Mouse (Mus musculus): ENCODE data around the gene Slc1a4.
A peak's percentile ranks its signal among the peaks of the same experiment; 100 is the strongest.

Gene Slc1a4

GRCm38 (mm10) chr11:20332561-20333514 is at the start of gene Slc1a4:
Gene Slc1a4, minus strand, starts transcription at chr11:20332713.
- peak; percentile 72 to 82 for DNase-seq (ENCODE audit: low spot score in 2 of 2)

DNA sequence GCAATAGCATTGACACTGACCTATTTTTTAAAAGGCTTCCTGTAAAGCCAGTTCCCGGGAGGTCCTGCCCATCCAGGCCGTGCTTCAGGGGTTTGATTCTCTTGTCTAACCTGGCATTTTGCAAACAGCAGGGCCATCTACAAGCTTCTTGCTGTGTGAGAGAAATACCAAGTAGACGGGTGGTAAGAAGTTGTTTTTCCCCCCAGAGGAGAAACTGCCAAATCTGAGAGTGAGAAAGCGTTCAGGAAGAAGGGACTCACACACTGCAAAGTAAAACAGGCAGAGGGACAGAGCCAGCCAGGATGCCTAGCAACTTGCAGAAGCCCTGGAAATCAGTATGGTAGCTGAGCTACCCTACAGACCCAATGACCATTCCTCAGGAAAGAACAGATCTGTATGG is 47.6 kb upstream of the Slc1a4 start:
- no peak for DNase-seq (ENCODE audit: low spot score in 2 of 2)

DNA sequence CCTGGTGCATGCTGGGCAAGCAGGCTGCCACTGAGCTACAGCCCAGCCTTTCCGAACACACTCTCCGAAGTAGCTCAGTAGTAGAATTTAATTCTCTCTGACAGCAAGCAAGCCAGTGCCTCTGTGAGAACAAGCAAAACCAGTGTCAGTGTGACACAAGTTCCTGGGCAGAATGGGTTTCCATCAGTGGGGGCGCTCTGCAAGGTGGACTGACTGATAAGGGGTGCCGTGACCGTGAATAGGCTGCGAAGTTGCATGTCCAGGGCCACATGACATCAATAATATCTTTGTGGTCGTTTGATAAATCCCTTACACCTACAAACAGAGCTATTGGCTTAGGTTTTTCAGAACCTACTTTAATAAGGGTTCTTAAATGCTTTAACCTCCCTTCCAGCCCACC is 44.1 kb upstream of the Slc1a4 start:
- DNase-seq (ENCODE audit: low spot score in 2 of 2) = no peak

DNA sequence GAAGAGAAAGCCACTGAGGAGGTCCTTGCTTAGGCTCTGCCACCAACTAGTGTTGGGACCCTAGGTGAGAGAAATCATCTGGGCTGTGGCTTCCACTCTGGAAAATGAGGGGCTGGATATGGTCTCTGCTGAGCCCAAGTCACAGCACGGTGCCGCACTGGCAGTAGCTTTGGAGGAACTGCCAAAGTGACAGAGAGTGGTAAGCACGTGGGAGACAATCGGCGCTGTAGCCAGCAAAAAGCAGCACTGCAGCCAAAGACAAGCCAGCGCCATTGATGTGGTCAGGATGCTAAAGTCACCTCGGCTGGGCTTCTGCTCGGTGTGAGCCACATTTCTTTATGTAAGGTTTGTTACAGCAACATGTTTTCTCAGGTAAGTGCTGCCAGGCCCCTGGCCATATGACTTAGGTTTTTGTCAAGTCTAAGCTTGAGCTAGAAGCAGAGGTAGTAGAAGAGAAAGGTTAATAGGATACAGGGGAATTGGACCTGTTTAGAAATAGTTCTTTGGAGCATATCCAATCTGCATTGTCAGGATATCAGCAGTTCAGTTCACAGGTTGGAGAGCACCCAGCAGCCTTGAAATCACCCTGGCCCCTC is 40.2 kb upstream of the Slc1a4 start:
- peak; percentile 5 to 14 for DNase-seq (ENCODE audit: low spot score in 2 of 2)

DNA sequence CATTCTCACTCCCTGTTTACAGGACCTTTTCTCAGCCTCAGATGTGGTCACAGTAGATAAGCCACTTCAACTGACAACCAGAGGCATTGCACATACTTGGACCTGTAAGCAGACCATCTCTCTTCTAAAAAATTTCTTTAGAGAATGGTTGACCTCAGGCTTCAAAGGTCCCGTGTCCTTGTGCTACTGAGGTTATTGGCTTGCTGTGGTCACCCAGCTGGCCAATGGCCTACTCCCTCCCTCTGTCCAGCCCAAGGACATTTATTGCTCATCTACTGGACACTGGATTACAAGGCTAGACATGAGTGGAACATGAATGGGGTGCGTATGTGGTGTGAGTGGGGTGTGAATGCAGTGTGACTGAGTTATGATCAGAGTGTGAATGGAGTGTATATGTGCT is 38.0 kb upstream of the Slc1a4 start:
- no peak for DNase-seq (ENCODE audit: low spot score in 2 of 2)

DNA sequence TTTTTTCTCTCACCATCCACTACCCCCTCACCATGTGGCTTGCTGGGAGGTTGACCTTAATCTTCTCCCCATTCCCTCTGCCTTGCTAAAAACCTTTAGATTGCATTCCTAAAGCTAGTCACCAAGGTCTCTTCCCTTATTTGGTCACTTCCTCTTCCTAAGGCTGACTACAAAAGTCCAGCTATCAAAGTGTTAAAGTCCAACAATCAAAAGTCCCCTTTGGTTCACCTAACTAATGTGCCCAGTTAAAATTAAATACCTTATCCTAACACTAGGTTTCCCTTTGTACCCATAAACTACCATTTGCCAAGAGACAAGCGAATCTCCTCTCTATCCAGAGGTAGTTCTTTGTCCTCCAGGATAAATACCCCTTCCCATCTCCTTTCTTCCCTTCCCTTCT is 33.9 kb upstream of the Slc1a4 start:
- DNase-seq (ENCODE audit: low spot score in 2 of 2) = no peak

- no peak for DNase-seq (ENCODE audit: low spot score in 2 of 2)
These were observed 28.8 kb upstream of the Slc1a4 start for GRCm38 (mm10) chr11:20361354-20361753.

GRCm38 (mm10) chr11:20357684-20358447 is 25.4 kb upstream of the Slc1a4 start:
- no peak for DNase-seq (ENCODE audit: low spot score in 2 of 2)

- DNase-seq (ENCODE audit: low spot score in 2 of 2) = no peak
These were observed 16.0 kb upstream of the Slc1a4 start for GRCm38 (mm10) chr11:20348466-20348865.

DNA sequence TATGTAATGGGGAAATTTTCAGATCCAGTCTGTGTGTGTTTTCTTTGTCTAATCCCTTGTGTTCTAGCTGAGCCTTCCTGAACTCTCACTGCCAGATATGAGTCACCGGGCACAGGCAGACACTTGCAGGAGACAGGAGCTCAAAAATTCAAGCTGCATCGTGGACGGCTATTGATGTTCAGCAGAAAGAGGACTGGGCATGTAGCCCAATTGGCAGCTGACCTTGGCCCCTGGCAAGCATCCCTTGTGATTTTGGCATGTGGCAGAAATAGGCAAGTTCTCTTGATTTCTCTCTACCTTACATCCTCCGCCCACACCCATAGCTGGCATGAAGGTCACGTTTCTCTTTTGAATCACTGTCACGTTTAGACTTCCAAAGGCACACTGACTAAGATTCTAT is 15.0 kb upstream of the Slc1a4 start:
- no peak for DNase-seq (ENCODE audit: low spot score in 2 of 2)

DNA sequence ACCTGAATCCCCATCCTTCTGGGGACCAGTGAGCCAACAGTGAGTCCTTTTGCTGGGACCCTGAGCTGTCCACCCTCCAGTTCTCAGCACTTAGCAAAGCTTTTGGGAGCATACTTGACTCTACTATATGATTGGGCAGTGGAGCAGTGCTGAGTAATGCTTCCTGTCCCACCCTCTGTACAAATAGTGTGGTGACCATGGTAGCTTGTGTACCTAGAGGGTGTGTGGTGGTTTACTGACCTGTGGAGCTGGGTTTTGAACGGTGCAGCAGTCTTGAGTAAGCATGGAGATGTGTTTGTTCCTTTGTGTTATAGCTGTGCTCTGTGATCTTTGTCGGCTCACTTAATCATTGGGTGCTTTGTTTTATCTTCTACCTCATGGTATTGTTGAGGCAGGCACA is 13.9 kb upstream of the Slc1a4 start:
- DNase-seq (ENCODE audit: low spot score in 2 of 2) = no peak

DNA sequence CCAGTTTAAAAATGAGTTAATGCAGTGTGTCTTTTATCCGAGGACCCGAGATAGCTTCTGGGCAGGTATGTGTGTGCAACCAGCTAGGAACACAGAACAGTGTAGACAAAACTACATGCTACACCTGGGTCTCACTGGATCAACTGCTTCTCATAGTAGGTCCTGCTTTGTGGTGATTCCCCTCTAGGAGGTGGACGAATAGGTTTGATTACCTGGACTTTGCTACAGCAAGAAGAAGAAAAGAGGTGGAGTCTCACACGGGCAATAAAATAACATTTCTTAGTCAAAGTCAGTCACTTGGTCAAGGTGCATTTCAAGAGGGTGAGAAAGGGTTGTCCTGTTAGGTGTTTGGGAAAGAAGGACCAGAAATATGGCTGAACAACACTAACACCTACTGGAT is 11.4 kb upstream of the Slc1a4 start:
- no peak for DNase-seq (ENCODE audit: low spot score in 2 of 2)

DNA sequence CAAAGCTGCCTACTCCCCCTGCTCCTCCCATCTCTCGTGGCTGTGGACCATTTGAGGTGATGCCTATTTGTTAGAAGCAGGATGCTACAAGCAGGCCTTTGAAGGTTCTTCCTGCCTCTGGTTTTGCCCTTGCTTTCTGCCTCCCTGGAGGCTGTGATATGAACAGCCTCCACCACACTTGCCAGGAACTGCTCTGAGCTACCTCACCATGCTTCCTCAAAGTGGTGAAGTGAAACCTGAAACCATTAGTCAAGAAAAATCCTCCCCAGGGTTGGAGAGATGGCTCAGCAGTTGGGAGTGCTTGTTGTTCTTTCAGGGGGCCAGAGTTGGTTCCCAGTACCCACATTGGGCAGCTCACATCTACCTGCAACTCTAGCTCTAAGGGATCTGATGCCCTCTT is 9.1 kb upstream of the Slc1a4 start:
- no peak for DNase-seq (ENCODE audit: low spot score in 2 of 2)

DNA sequence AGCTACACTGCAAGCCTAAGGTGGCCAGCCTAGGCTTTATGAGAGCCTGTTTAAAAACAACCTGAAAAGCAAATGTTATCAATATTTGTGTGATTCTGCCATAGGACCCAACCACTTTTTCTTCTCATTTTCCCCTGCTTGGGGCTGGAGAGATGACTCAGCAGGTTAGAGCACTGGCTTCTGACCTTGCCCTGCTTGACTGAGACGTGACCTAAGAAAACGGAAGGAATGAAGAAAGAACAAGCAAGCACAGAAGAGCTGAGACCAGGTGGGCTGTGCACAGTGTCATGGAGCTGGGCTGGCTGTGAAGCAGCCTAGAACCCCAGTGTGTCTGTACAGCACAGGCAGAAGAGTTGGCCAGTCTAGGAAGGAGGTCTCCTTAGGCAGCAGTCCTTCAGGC is 6.2 kb upstream of the Slc1a4 start:
- no peak for DNase-seq (ENCODE audit: low spot score in 2 of 2)

DNA sequence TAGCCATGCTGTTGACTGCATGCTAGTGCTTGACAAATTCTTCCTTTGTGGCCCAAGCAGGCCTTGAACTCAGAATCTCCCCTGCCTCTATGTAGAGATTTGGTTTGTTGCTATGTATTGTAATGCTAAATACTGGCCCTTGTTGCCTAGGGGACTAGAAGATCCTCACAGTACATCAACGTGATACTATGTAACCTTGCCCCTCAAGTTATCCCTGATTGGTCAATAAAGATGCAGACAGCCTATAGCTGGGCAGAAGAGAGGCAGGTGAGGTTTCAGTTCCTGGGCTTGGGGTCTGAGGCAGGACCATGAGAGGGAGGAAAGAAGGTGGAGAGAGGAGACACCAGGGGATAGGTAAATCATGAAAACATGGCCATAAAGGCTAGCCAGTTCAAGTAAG is 1.8 kb upstream of the Slc1a4 start:
- no peak for DNase-seq (ENCODE audit: low spot score in 2 of 2)

- DNase-seq (ENCODE audit: low spot score in 2 of 2) = peak in 1 of 2 experiments; percentile 8
These were observed 599 bp downstream of the Slc1a4 start for GRCm38 (mm10) chr11:20331690-20332537.

DNA sequence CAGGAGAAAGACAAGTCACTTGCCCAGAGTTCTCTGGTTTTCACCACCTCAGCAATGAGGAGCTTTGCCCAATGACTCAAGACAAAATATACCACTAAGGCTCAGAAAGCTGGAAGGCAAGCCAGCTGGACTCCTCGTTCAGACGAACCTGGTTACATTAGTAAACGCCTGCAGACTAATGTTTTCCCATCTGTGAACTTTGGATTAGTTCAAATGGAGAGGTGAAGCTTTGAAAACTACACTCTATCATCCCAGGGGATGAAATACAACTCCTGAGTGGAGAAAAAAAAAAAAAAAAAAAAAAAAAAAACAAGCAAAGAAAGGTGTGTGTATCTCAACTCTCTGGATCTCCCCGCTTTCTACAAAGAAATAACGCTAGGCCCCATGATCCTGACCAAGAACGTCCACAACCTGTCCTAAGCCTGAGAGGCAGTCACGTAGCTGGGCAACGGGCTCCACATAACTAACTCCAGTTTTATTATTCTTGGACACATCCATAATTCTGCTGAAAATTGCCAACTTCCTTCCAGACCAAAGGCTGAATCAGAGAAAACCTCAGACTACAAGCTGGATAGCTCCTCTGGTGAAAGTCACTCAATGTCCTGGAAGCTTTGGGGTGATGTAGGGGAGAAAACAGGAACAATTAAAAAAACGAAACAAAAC is 1.4 kb downstream of the Slc1a4 start:
- no peak for DNase-seq (ENCODE audit: low spot score in 2 of 2)

- DNase-seq (ENCODE audit: low spot score in 2 of 2) = peak in 1 of 2 experiments; percentile 5
These were observed 2.8 kb downstream of the Slc1a4 start for GRCm38 (mm10) chr11:20329711-20330110.

GRCm38 (mm10) chr11:20328771-20329170 is 3.7 kb downstream of the Slc1a4 start:
- no peak for DNase-seq (ENCODE audit: low spot score in 2 of 2)

DNA sequence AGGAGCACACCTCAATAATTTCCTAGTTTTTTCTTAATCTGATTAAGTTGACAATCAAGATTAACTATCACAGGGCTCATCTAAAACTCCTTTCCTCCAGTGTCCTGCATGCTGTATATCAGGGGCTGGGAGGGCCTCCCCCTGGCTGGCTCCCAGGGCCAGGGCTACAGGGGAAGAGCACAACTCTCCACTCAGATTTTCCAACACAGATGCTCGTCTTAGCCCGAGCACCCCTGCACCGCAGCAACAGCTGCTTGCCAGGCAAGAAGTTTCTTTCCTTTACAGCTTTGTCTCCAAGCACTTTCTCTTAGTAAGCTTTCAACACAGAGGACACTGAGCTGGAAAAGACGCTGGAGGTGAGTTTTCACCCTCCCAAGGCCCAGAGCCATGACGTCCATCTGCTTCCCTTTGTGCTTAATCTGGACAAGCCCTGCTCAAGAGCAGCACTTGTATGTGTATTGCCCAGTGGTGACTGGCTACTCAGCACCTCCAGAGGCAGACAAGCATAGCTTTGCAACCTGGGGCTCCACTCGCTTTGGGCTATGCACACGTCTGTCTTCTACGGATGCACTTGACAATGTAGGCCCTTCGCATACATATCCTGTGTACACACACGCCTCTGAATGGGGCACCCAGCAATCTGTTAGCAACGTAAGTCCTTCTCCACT is 6.1 kb downstream of the Slc1a4 start:
- DNase-seq (ENCODE audit: low spot score in 2 of 2) = no peak
